Mouse (Mus musculus) spleen, adult 10 weeks (tissue): ENCODE results near the gene Traf1. TPM values are rescaled to one million over a fixed set of nuclear protein-coding genes. Genes with fewer than 3 reads are reported as not detected.

Experiments
- polyA plus RNA-seq: library from polyadenylated mRNA; stranded (reverse); fragments of 350-450 nt; fragmentation: Illumina TruSeq; extraction: RNeasy Lipid Tissue Mini Kit (QIAGEN cat#74804); gene quantifications from one replicate; pipeline ENCODE4 v1.2.3, GENCODE M21; 2015; ENCODE audit warnings: low replicate concordance; ENCODE audit not compliant: insufficient read depth

Gene Traf1
- polyA plus RNA-seq: 120 TPM

GRCm38 (mm10) chr2:34961481-34962036, at the start of gene Traf1:
Traf1 (minus strand) TSS chr2:34961772.

GRCm38 (mm10) chr2:34913218-34914068, 48.1 kb downstream of the Traf1 start, which contains the start of gene Phf19:
Phf19 (minus strand) TSS chr2:34914026.

Other genes starting within 250 kb of the Traf1 start
- 86.4 TPM for gene Gapvd1, start 206.5 kb downstream of the Traf1 start, polyA plus RNA-seq
- gene Hspa5, start 189.8 kb downstream of the Traf1 start, polyA plus RNA-seq: 606 TPM
- 14.7 TPM for gene Rabepk, start 161.9 kb downstream of the Traf1 start, polyA plus RNA-seq
- 99.4 TPM for gene Fbxw2, start 135.5 kb downstream of the Traf1 start, polyA plus RNA-seq
- not detected for gene Gm34653, start 128.8 kb downstream of the Traf1 start, polyA plus RNA-seq
- gene Cutal, start 87.4 kb downstream of the Traf1 start, polyA plus RNA-seq: not detected
- 42.6 TPM for gene Psmd5, start 86.8 kb downstream of the Traf1 start, polyA plus RNA-seq
- gene Phf19, start 47.7 kb downstream of the Traf1 start, polyA plus RNA-seq: 7.0 TPM
- gene Hc, start 99.7 kb upstream of the Traf1 start, polyA plus RNA-seq: 0.10 TPM
- 2.3 TPM for gene AI182371, start 139.8 kb upstream of the Traf1 start, polyA plus RNA-seq
- 166 TPM for gene Cntrl, start 147.7 kb upstream of the Traf1 start, polyA plus RNA-seq
- 217 TPM for gene Rab14, start 239.3 kb upstream of the Traf1 start, polyA plus RNA-seq